Mouse (Mus musculus): ENCODE measurements at regions not wholly inside any gene's neighbourhood (a gene's known extent, or its start where the extent isn't known, plus 50 kb on each side); places are given as distances from the start of the nearest gene placed in this dataset.
"Not testable (repeated sequence)": the region's sequence is repeated elsewhere in the genome, so short reads cannot be mapped to it uniquely, and the experiment has no call there.

DNA sequence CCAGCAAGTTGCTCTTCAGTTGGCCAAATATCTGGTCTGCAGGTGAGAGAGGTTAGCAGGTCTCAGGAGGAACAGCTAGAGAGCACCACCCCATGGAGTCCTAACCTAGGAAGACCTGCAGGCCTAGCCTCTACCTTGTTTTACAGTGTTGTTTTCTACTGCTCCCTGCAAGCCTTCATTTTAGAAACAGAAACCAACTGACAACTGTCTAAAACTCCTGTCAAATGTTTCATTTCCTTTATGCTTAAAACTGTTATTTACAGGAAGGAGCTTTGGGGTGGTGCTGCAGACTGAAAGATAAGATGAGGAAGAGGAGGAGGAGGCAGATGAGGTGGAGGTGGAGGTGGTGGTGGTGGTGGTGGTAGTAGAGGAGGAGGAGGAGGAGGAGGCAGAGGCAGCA lies 96.6 kb upstream of the Selenop start:
- no peaks in the 10 kb centered on the region for H3K36me3 ChIP-seq (ENCODE audit: control insufficient read depth, insufficient read depth, low read length)
- TF ChIP-seq CTCF (IDR thresholded peaks at IDR 0.05; ENCODE audit: extremely low read depth, insufficient read length, insufficient replicate concordance, low read depth, low read length): no peak
- TF ChIP-seq POLR2A (IDR thresholded peaks at IDR 0.05; ENCODE audit: low read depth, low read length): no peak
- no peaks in the 10 kb centered on the region for H3K27me3 ChIP-seq (ENCODE audit: control insufficient read depth, insufficient read depth, low read length)
- no peaks in the 10 kb centered on the region for H3K4me1 ChIP-seq (ENCODE audit: control insufficient read depth, insufficient read depth, insufficient read length, low read length)
- H3K27ac ChIP-seq (ENCODE audit: insufficient read depth, low read depth, low read length): no peak overlapping the region
- no peak overlapping the region for H3K4me3 ChIP-seq (ENCODE audit: low read depth, low read length)

DNA sequence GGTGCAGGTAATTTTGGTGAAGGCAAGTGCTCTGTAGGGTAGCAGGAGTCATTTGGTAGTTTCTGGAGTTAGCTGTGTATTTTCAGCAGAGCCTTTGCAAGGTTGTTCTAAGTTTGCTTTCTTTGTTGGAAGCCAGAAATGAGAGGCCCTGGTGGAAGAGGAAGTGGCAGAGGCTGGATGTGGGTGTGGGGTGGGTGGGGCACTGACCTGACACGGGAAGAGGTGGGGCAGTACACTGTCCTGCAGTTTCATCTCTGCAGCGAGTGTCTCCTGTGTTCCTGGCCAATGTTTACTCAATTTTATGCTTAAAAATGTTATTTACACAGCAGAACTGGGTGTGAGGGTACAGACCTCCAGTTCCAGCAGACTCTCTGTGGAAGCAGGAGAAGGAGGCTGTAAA lies 94.3 kb upstream of the Selenop start:
- H3K27ac ChIP-seq (ENCODE audit: insufficient read depth, low read depth, low read length): no peak overlapping the region
- 2% methylated on average over 2 of the region's 2 CpGs for WGBS
- H3K27me3 ChIP-seq (ENCODE audit: control insufficient read depth, insufficient read depth, low read length): no peaks in the 10 kb centered on the region
- H3K36me3 ChIP-seq (ENCODE audit: control insufficient read depth, insufficient read depth, low read length): no peaks in the 10 kb centered on the region
- H3K4me3 ChIP-seq (ENCODE audit: low read depth, low read length): no peak overlapping the region
- H3K4me1 ChIP-seq (ENCODE audit: control insufficient read depth, insufficient read depth, insufficient read length, low read length): no peaks in the 10 kb centered on the region
- no peak for TF ChIP-seq POLR2A (IDR thresholded peaks at IDR 0.05; ENCODE audit: low read depth, low read length)
- no peak for TF ChIP-seq CTCF (IDR thresholded peaks at IDR 0.05; ENCODE audit: extremely low read depth, insufficient read length, insufficient replicate concordance, low read depth, low read length)

DNA sequence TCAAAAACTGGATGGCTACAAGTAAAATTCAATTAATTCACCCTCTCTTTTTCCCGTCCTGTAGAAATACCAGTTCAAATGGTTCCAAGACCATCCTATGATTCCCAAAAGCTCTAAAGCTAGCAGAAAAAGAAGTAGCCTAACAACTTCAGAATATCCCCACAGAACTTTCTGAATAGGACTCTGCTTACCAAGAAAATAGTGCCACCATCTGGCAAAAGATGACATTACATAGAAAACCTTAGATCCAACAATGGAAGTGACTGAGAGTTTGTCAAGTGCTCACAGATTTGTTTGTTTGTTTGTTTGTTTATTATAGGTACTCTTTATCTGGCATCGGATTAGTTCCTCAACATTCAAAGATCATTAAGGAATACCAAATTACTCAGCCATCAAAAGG lies 93.5 kb upstream of the Selenop start:
- Histone ChIP-seq H3K36me3 (ENCODE audit: control insufficient read depth, insufficient read depth, low read length) (no peaks in the 10 kb centered on the region), H3K4me3 (ENCODE audit: low read depth, low read length) (no peak overlapping the region), H3K4me1 (ENCODE audit: control insufficient read depth, insufficient read depth, insufficient read length, low read length) (no peaks in the 10 kb centered on the region), H3K27me3 (ENCODE audit: control insufficient read depth, insufficient read depth, low read length) (no peaks in the 10 kb centered on the region), H3K27ac (ENCODE audit: insufficient read depth, low read depth, low read length) (no peak overlapping the region)
- WGBS: 35% methylated on average over 2 of the region's 2 CpGs
- TF ChIP-seq CTCF (IDR thresholded peaks at IDR 0.05; ENCODE audit: extremely low read depth, insufficient read length, insufficient replicate concordance, low read depth, low read length) (no peak), POLR2A (IDR thresholded peaks at IDR 0.05; ENCODE audit: low read depth, low read length) (no peak)

DNA sequence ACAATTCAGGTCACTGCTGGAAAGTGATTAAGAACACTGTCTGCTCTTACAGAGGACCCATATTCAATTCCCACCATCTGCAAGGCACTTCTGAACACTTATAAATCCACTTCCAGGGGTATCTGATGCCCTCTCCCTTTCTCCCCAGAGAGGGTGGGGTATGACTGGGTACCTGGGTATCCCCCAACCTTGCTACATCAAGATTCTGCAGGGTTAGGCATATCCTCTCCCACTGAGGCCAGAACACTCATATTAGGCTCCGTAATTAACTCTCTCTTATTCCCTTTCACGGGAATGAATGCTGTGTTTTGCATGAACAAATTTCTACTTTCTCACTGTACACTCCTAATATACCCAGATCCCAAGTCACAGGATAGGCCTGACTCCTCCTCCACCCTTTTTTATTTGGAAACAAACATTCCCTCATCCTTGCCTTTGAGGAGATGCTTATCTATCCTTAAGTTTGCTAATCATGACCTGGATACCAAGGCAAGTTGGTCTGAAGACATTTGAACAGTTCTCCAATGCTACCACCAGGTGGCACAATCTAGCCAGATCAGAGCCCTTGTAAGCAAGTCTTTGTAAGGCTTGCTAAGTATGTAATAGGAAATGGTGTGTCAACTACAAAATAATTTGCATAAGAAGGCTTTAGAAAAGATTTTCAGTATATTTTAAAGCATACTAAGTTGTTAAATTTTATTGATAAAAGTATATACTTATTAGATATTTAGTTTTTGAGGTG lies 66.3 kb upstream of the Selenop start:
- H3K36me3 ChIP-seq (ENCODE audit: control insufficient read depth, insufficient read depth, low read length): no peaks in the 10 kb centered on the region
- H3K27me3 ChIP-seq (ENCODE audit: control insufficient read depth, insufficient read depth, low read length): no peaks in the 10 kb centered on the region
- H3K4me1 ChIP-seq (ENCODE audit: control insufficient read depth, insufficient read depth, insufficient read length, low read length): no peaks in the 10 kb centered on the region
- TF ChIP-seq POLR2A (IDR thresholded peaks at IDR 0.05; ENCODE audit: low read depth, low read length) (no peak), CTCF (IDR thresholded peaks at IDR 0.05; ENCODE audit: extremely low read depth, insufficient read length, insufficient replicate concordance, low read depth, low read length) (no peak)
- H3K4me3 ChIP-seq (ENCODE audit: low read depth, low read length): no peak overlapping the region
- WGBS: 85% methylated on average over 2 of the region's 2 CpGs
- H3K27ac ChIP-seq (ENCODE audit: insufficient read depth, low read depth, low read length): no peak overlapping the region

DNA sequence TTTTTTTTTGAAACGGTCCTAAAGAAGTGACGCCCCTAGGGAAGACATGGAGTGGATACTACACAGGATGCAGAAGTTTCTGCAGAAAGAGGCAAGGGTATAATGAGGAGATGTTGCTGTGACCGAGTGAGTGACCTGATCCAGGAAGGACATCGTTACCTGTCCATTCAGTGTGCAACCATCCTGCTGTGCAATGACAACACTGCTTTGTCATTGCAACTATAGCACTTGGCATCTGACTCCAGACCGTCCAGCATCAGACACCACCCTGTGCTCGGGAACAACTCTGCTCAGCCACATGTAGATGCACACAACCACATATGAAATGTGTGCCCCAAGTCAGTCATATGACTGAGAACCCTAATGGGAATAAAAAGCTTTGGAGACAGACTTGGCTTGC lies 62.8 kb upstream of the Selenop start:
- no peaks in the 10 kb centered on the region for H3K27me3 ChIP-seq (ENCODE audit: control insufficient read depth, insufficient read depth, low read length)
- H3K4me3 ChIP-seq (ENCODE audit: low read depth, low read length): no peak overlapping the region
- TF ChIP-seq POLR2A (IDR thresholded peaks at IDR 0.05; ENCODE audit: low read depth, low read length): no peak
- no peak for TF ChIP-seq CTCF (IDR thresholded peaks at IDR 0.05; ENCODE audit: extremely low read depth, insufficient read length, insufficient replicate concordance, low read depth, low read length)
- H3K27ac ChIP-seq (ENCODE audit: insufficient read depth, low read depth, low read length): no peak overlapping the region
- H3K36me3 ChIP-seq (ENCODE audit: control insufficient read depth, insufficient read depth, low read length): no peaks in the 10 kb centered on the region
- 68% methylated on average over 6 of the region's 6 CpGs for WGBS
- H3K4me1 ChIP-seq (ENCODE audit: control insufficient read depth, insufficient read depth, insufficient read length, low read length): no peaks in the 10 kb centered on the region

DNA sequence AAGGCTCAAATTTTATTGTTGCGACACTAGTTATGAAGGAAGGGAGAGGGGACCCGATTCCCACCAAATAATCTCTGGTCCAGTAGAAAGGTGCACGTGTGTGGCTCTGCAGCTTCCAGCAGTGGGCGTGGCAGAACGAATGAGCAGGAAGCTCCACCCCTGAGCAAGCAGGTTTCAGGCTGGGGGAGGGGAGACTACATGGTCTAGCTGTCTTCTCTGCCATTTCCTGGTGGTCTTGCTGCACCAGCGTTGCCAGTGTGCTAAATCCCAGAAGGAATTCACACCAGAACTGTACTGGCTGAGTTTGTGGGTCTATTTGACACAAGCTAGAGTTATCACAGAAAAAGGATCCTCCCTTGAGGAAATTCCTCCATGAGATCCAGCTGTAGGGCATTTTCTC lies 62.3 kb upstream of the Selenop start:
- not testable (repeated sequence) for H3K27ac ChIP-seq (ENCODE audit: insufficient read depth, low read depth, low read length); H3K4me3 ChIP-seq (ENCODE audit: low read depth, low read length); H3K4me1 ChIP-seq (ENCODE audit: control insufficient read depth, insufficient read depth, insufficient read length, low read length); H3K27me3 ChIP-seq (ENCODE audit: control insufficient read depth, insufficient read depth, low read length); H3K36me3 ChIP-seq (ENCODE audit: control insufficient read depth, insufficient read depth, low read length)
- 40% methylated on average over 6 of the region's 6 CpGs for WGBS

DNA sequence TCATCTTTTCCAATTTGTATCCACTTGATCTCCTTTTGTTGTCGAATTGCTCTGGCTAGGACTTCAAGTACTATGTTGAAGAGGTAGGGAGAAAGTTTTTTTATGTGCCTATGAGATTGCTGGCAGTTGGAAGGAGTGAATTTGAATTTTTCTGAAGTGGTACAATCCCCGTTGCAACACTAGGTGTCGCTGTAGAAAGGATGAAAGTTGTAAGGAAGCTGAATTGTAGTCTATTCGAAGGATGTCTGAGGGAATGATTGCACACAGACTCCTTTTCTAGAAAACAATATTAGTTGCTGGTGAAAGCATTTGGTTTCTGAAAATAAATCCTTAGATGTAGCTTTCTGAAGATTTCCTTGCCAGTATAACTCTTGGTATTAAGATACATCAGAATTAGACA lies 54.6 kb upstream of the Selenop start:
- Histone ChIP-seq H3K27me3 (ENCODE audit: control insufficient read depth, insufficient read depth, low read length) (no peaks in the 10 kb centered on the region), H3K4me3 (ENCODE audit: low read depth, low read length) (no peak overlapping the region), H3K4me1 (ENCODE audit: control insufficient read depth, insufficient read depth, insufficient read length, low read length) (peaks cover 2% of the 10 kb centered on the region; the same call in 1 of the 2 replicates), H3K27ac (ENCODE audit: insufficient read depth, low read depth, low read length) (no peak overlapping the region), H3K36me3 (ENCODE audit: control insufficient read depth, insufficient read depth, low read length) (no peaks in the 10 kb centered on the region)
- no peak for TF ChIP-seq POLR2A (IDR thresholded peaks at IDR 0.05; ENCODE audit: low read depth, low read length)
- TF ChIP-seq CTCF (IDR thresholded peaks at IDR 0.05; ENCODE audit: extremely low read depth, insufficient read length, insufficient replicate concordance, low read depth, low read length): no peak
- WGBS: 4% methylated on average over 4 of the region's 4 CpGs

Measured in small intestine, adult 2 months (tissue).